Mouse (Mus musculus) heart, postnatal 25 days (tissue): ENCODE measurements around the gene Ssxb9. TPM values are rescaled to one million over a fixed set of nuclear protein-coding genes. Genes with fewer than 3 reads are reported as not detected.
"Not testable (repeated sequence)": the region's sequence is repeated elsewhere in the genome, so short reads cannot be mapped to it uniquely, and the experiment has no call there.

Source experiments
- DNase-seq: peaks from one replicate; pipeline ENCODE4 v3.0.0; 2022; ENCODE audit warnings: low spot score
- intact Hi-C: fragments of 180-260 bp; cut with DNase I; formaldehyde crosslinking; loops from one replicate; pipeline ENCODE4 v1.15.1; 2025
- total RNA-seq, 2 experiments: library from RNA; stranded (reverse); gene quantifications; 2 replicates each; pipeline ENCODE4 v1.2.3; 2021

The Ssxb9 gene
- not detected for total RNA-seq

DNA sequence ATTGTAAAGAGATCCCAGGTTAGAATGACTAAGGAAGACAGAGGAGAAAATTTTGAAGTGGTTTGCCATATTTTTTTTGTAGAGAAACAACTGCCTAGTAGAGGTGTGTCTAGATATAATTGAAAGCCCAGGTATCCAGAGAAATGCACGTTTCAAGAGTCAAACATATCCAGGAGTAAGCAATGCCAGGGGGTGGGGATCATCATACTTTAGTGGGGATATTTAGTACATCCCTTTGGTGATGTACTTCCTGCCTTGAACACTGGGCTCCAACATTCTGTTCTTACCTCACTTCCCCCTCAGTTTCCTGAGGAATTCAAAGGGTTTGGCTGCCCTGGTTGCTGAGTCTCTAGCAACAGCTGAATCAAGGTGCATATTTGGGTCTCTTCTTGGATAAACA, at the start of gene Ssxb9:
TSS of gene Ssxb9 (plus strand) at position 301 of the 400 bp plus-strand sequence.
- DNase-seq, intact Hi-C loops: not testable (repeated sequence)

DNA sequence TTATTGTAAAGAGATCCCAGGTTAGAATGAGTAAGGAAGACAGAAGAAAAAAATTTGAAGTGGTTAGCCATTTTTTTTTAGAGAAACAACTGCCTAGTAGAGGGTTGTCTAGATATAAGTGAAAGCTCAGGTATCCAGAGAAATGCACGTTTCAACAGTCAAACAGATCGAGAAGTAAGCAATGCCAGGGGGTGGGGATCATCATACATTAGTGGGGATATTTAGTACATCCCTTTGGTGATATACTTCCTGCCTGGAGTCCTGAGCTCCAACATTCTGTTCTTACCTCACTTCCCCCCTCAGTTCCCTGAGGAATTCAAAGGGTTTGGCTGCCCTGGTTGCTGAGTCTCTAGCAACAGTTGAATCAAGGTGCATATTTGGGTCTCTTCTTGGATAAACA, 39.7 kb upstream of the Ssxb9 start, which contains the start of gene Ssxb10:
TSS of gene Ssxb10 (plus strand) at position 301 of the 400 bp plus-strand sequence.
- DNase-seq = no peak
- intact Hi-C loops = no loop called here

- intact Hi-C loops, DNase-seq: not testable (repeated sequence)
Observed at GRCm38 (mm10) chrX:8413005-8413404, 46.2 kb downstream of the Ssxb9 start, which contains the start of gene Ssxb1. TSS of gene Ssxb1 (plus strand) at chrX:8413305.

Other genes starting within 250 kb of the Ssxb9 start
- 10 to 100 TPM; 43.6 to 46.6 TPM for gene Wdr13, start 234.1 kb upstream of the Ssxb9 start, total RNA-seq
- gene Rbm3, start 221.1 kb upstream of the Ssxb9 start, total RNA-seq = 10 to 100 TPM; 58.8 to 85.0 TPM
- 1 to 10 TPM; 4.2 to 4.3 TPM for gene Tbc1d25, start 190.8 kb upstream of the Ssxb9 start, total RNA-seq
- 10 to 100 TPM; 19.6 to 22.6 TPM for gene Ebp, start 173.5 kb upstream of the Ssxb9 start, total RNA-seq
- gene Porcn, start 160.5 kb upstream of the Ssxb9 start, total RNA-seq = 1 to 10 TPM; 1.9 to 2.6 TPM
- 10 to 100 TPM; 10.3 to 10.7 TPM for gene Ftsj1, start 114.6 kb upstream of the Ssxb9 start, total RNA-seq
- gene Slc38a5, start 95.8 kb upstream of the Ssxb9 start, total RNA-seq = under 1 TPM; 0.49 to 0.81 TPM
- not detected for gene Ssxb10, start 39.6 kb upstream of the Ssxb9 start, total RNA-seq
- not detected for gene Ssxb1, start 46.3 kb downstream of the Ssxb9 start, total RNA-seq
- not detected for gene Ssxb2, start 94.7 kb downstream of the Ssxb9 start, total RNA-seq
- not detected for gene Gm14459, start 158.0 kb downstream of the Ssxb9 start, total RNA-seq
- gene Ssxb6, start 181.3 kb downstream of the Ssxb9 start, total RNA-seq = not detected
- not detected for gene Ssxb3, start 224.8 kb downstream of the Ssxb9 start, total RNA-seq